Mouse (Mus musculus) heart, postnatal 0 days (tissue): ENCODE results near the gene Zfp385b. TPM values are rescaled to one million over a fixed set of nuclear protein-coding genes. Genes with fewer than 3 reads are reported as not detected.
A peak's percentile ranks its signal among the peaks of the same experiment; 100 is the strongest.

Experiments used
- ATAC-seq: fragments of 200-750 bp; cut with Nextera tagmentation; 2 replicates; pipeline ENCODE4 v1.8.0; 2017; ENCODE audit warnings: low read depth, moderate number of reproducible peaks, moderate library complexity; ENCODE audit not compliant: insufficient read depth
- DNase-seq: peaks from one replicate; pipeline ENCODE4 v3.0.0-alpha.2; 2016; ENCODE audit warnings: low spot score
- H3K27ac ChIP-seq: fragments of 300-500 bp; sonication (generic); 2 replicates; pipeline ENCODE4 v1.5.1; 2014; ENCODE audit warnings: low read depth, mild to moderate bottlenecking
- H3K27me3 ChIP-seq: fragments of 300-500 bp; sonication (generic); 2 replicates; pipeline ENCODE4 v1.6.1; 2014; ENCODE audit warnings: low read length, mixed read lengths; ENCODE audit not compliant: control insufficient read depth, insufficient read depth
- H3K36me3 ChIP-seq: fragments of 300-500 bp; sonication (generic); replicated peaks from 2 replicates; pipeline ENCODE4 v1.6.1; 2014; ENCODE audit warnings: low read length, mixed read lengths; ENCODE audit not compliant: control insufficient read depth, insufficient read depth
- H3K4me1 ChIP-seq: fragments of 300-500 bp; sonication (generic); 2 replicates; pipeline ENCODE4 v1.6.1; 2014; ENCODE audit warnings: antibody characterized with exemption; ENCODE audit not compliant: control insufficient read depth, insufficient read depth
- H3K4me2 ChIP-seq: fragments of 300-500 bp; sonication (generic); 2 replicates; pipeline ENCODE4 v1.6.1; 2014; ENCODE audit warnings: low read depth, mild to moderate bottlenecking, low read length, moderate library complexity
- H3K4me3 ChIP-seq: fragments of 300-500 bp; sonication (generic); 2 replicates; pipeline ENCODE4 v1.5.1; 2014; ENCODE audit warnings: low read depth, low read length
- H3K9ac ChIP-seq: fragments of 300-500 bp; sonication (generic); replicated peaks from 2 replicates; pipeline ENCODE4 v1.6.1; 2014; ENCODE audit warnings: low read depth, low read length, mixed read lengths
- H3K9me3 ChIP-seq: fragments of 300-500 bp; sonication (generic); replicated peaks from 2 replicates; pipeline ENCODE4 v1.6.1; 2016; ENCODE audit warnings: low read length; ENCODE audit not compliant: control insufficient read depth
- CTCF ChIP-seq: IDR thresholded peaks from 2 replicates; pipeline ENCODE4 v1.5.1; 2016; ENCODE audit warnings: antibody characterized with exemption, control low read depth, low read depth
- EP300 ChIP-seq: IDR thresholded peaks from 2 replicates; pipeline ENCODE4 v1.6.1; 2016; ENCODE audit warnings: antibody characterized with exemption, low read depth
- WGBS: fragments of 180-500 bp; shearing (Covaris S2); extraction: QIAGEN DNeasy Blood & Tissue Kit; methylation state at CpG from one replicate; pipeline ENCODE4 v1.1.7; 2014; 5-methylcytosine and 5-hydroxymethylcytosine counted together
- polyA plus RNA-seq: library from polyadenylated mRNA; unstranded; fragments of >200 nt; fragmentation: Nextera tagmentation; extraction: Ambion mirVana; gene quantifications from 2 replicates; pipeline ENCODE4 v1.2.1, GENCODE M21; 2015
- total RNA-seq: library from RNA; depleted of rRNA; stranded (reverse); fragments of >200 nt; gene quantifications from 2 replicates; pipeline ENCODE4 v1.2.3, GENCODE M21; 2014; ENCODE audit warnings: low replicate concordance

Zfp385b gene
- total and polyA plus RNA-seq, 2 experiments from 2014 or later = 1.8 to 4.2 TPM

GRCm38 (mm10) chr2:77593461-77593860 is 226.0 kb downstream of the Zfp385b start:
- H3K4me1 ChIP-seq = no peaks in the 10 kb centered on the region
- no peak for TF ChIP-seq EP300
- TF ChIP-seq CTCF = no peak
- H3K4me3 ChIP-seq = no peak overlapping the region
- H3K9me3 ChIP-seq = no peaks in the 10 kb centered on the region
- DNase-seq (no peak), ATAC-seq (no peak)
- no peak overlapping the region for H3K27ac ChIP-seq
- no peaks in the 10 kb centered on the region for H3K36me3 ChIP-seq
- 70% methylated on average over 7 of the region's 7 CpGs for WGBS
- H3K4me2 ChIP-seq = no peak overlapping the region
- no peaks in the 10 kb centered on the region for H3K27me3 ChIP-seq
- no peak overlapping the region for H3K9ac ChIP-seq

- Histone ChIP-seq H3K4me2 (no peak overlapping the region), H3K4me3 (no peak overlapping the region), H3K27ac (no peak overlapping the region), H3K27me3 (no peaks in the 10 kb centered on the region), H3K4me1 (no peaks in the 10 kb centered on the region), H3K9me3 (peaks cover 3% of the 10 kb centered on the region; the same call in 1 of the 2 replicates), H3K9ac (no peak overlapping the region), H3K36me3 (no peaks in the 10 kb centered on the region)
- WGBS = 84% methylated on average over 6 of the region's 6 CpGs
- DNase-seq = no peak
- no peak for ATAC-seq
- TF ChIP-seq EP300 (no peak), CTCF (no peak)
Measured at GRCm38 (mm10) chr2:77592525-77592924, 226.9 kb downstream of the Zfp385b start.

- Histone ChIP-seq H3K27ac (peak overlapping the region; percentile 77), H3K9me3 (peaks cover 11% of the 10 kb centered on the region), H3K9ac (no peak overlapping the region), H3K4me2 (peak overlapping the region; percentile 19), H3K27me3 (no peaks in the 10 kb centered on the region), H3K36me3 (no peaks in the 10 kb centered on the region), H3K4me1 (no peaks in the 10 kb centered on the region), H3K4me3 (no peak overlapping the region)
- ATAC-seq = peak; percentile 90
- WGBS = 32% methylated on average over 12 of the region's 12 CpGs
- TF ChIP-seq CTCF (no peak), EP300 (no peak; the same call in 1 of the 2 replicates)
- DNase-seq = peak; percentile 82
Measured at GRCm38 (mm10) chr2:77589205-77589901, 230.1 kb downstream of the Zfp385b start.

GRCm38 (mm10) chr2:77587387-77587786 is 232.1 kb downstream of the Zfp385b start:
- no peak for DNase-seq
- WGBS = 64% methylated on average over 4 of the region's 4 CpGs

GRCm38 (mm10) chr2:77586581-77587360 is 232.7 kb downstream of the Zfp385b start:
- H3K4me2 ChIP-seq = no peak overlapping the region
- 77% methylated on average over 4 of the region's 4 CpGs for WGBS
- H3K4me3 ChIP-seq = no peak overlapping the region
- TF ChIP-seq CTCF = no peak
- TF ChIP-seq EP300 = no peak
- H3K27me3 ChIP-seq = no peaks in the 10 kb centered on the region
- no peak overlapping the region for H3K27ac ChIP-seq
- ATAC-seq (no peak), DNase-seq (no peak)
- peaks cover 11% of the 10 kb centered on the region for H3K9me3 ChIP-seq
- no peak overlapping the region for H3K9ac ChIP-seq
- H3K36me3 ChIP-seq = no peaks in the 10 kb centered on the region
- no peaks in the 10 kb centered on the region for H3K4me1 ChIP-seq

More at GRCm38 (mm10) chr2:77587387-77587786, 232.1 kb downstream of the Zfp385b start:
- H3K27ac ChIP-seq = no peak overlapping the region
- H3K4me2 ChIP-seq = no peak overlapping the region
- TF ChIP-seq EP300 (no peak), CTCF (no peak)
- no peak for ATAC-seq
- H3K4me1 ChIP-seq = no peaks in the 10 kb centered on the region
- H3K27me3 ChIP-seq = no peaks in the 10 kb centered on the region
- H3K9me3 ChIP-seq = peaks cover 11% of the 10 kb centered on the region
- no peaks in the 10 kb centered on the region for H3K36me3 ChIP-seq
- no peak overlapping the region for H3K4me3 ChIP-seq
- H3K9ac ChIP-seq = no peak overlapping the region
